Mouse (Mus musculus) ovary, adult 2 months (tissue): ENCODE results near the gene Gemin8. TPM values are rescaled to one million over a fixed set of nuclear protein-coding genes. Genes with fewer than 3 reads are reported as not detected.

ENCODE experiments used
- polyA plus RNA-seq: library from polyadenylated mRNA; depleted of rRNA; stranded (reverse); fragments of >200 nt; gene quantifications from 2 replicates; pipeline ENCODE4 v1.2.3, GENCODE M21; 2012; rRNA removed

Gene Gemin8
- polyA plus RNA-seq = 10.3 and 12.7 TPM in 2 replicates

DNA sequence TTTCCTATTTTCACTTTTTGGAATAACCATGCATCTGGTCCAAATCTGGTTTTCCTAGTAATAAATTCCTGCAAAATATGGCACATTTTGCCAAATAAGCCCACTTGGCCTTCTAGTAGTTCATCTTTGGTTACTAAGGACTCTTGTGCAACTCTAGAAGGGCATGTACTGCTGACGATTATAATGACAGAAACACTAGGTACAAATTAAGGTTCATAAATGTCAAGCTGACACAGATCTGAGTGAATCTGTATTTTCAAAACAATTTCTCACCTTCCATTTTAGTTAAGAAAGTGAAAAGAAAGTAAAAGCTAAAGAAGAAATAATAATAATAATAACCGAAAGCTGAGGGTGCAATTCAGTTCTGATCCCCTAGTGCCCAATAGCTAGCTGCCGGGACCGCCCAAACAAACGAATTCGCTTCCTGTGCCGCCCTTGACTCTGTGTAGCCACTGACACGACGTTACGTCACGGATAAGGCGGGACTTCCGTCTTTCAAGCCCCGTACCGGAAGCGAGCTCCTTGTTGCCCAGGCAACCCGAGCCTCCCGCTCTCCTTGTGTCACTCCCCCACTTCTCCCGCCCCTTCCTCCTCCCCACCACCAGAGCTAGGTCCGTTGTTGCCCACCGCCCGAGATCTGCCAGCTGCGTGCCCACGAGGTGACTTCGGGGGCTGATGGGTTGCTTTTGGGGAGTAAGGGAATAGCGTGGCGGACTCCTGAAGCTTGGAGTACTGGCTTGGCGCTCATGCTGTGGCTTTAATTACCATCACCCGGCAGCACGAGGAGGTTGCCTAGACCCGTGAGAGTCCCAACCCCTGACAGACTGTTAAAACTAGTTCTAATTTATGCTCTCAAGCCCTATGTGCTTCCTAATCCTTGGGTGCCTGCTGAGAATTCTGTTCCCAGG, at the start of gene Gemin8:
TSS of gene Gemin8 (plus strand) at position 563 of the 908 bp plus-strand sequence.

GRCm38 (mm10) chrX:166238831-166239460, 68.7 kb downstream of the Gemin8 start, which contains the start of gene Gpm6b:
TSS of gene Gpm6b (plus strand) at chrX:166238911.

Other genes with a start within 250 kb of the Gemin8 start
- 12.0 and 14.3 TPM in 2 replicates for gene Gpm6b, start 68.5 kb downstream of the Gemin8 start, polyA plus RNA-seq